Mouse (Mus musculus) 416B (cell line): Measurements from ENCODE around the gene Patj.
A peak's percentile ranks its signal among the peaks of the same experiment; 100 is the strongest.
"Not testable (repeated sequence)": the region's sequence is repeated elsewhere in the genome, so short reads cannot be mapped to it uniquely, and the experiment has no call there.

ENCODE experiments used
- DNase-seq: peaks from one replicate; pipeline ENCODE4 v3.0.0; 2011; ENCODE audit warnings: low read depth

Patj gene

DNA sequence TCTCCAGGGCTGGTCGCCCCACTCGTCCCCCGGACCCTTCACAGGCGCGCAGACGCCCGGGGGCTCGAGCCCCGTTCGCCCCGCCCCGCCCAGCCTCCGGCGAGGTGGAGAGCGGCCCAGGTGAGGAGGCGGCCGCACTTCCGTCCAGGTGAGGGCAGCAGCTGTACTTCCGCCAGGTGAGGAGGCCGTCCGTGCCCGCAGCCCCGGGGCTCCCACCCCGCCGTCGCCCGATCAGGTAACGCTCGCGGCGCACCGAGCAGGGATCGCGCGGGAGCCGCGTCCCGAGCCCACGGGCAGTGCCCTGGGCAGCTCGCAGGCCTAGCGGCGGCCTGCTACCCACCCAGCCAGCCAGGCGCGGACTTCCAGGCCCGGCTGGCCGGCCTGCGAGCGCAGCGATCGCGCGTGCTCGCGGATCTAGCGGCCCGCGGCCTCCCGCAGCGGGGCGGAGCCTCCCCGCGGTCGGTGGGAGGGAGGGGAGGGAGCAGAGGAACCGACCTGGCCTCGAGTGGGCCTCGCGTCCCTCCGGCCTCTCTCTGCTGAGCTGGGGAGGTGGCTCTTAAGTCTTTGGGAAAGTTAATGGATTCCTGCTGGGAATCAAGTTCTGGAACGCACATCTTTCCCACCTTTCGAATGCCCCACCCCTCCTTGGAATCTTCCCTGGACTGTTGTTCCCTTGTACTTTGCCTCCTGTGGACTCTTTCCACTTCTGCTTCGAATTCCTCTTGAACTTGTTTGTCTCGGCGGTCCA, at the start of gene Patj:
TSS of gene Patj (plus strand) at position 96 of the 748 bp plus-strand sequence.
- DNase-seq: no peak

DNA sequence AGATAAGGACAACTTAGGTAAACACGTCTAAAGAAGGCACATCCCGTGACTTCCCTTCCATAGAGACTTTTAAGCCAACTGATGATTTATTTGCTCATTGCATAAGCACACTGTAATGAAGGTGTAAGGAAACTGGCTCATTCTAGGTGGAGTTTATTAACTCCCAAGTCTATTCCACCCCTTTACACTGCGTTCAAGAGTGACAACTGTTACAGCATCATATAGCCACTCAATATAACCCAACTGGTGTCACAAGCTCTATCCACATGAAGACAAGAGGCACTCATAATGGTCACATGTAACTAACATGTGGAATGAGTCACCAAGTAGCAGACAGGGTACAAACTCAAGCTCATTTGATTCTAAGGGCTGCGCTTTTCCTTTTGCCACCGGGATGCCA, 47.0 kb upstream of the Patj start:
- DNase-seq: no peak

DNA sequence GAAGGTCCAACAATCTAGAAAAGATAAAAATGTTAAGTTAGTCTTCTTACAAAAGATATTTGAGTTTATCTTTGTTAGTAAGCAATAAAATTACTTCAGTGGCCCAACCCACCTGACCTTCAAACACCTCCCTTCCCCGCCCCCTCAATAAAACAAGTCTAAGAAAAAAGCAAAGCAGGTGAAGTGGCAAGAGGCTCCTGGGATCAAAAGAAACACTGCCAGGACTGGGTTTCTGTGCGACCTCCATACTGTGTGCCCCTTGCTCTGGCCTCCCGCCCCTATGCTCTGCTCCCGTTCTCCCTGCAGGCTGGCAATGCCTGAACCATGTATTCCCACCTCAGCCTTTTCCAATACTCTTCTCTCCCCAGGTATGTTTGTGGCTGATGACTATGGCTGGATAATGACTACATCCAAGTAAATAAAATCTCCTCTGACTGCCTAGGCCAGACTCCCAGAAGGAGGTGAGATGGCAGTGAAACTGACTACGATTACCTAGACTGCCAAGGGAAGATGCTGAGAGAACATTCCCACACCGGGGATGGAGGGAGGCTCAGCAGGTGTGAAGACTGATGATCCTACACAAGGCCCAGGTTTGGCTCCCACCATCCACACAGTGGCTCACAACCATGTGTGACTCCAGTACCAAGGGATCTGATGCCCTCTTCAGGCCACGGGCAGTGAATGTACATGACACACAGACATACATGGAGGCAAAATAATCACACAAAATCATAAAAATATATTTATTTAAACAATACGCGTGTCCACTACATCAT, 37.4 kb upstream of the Patj start:
- DNase-seq: no peak

DNA sequence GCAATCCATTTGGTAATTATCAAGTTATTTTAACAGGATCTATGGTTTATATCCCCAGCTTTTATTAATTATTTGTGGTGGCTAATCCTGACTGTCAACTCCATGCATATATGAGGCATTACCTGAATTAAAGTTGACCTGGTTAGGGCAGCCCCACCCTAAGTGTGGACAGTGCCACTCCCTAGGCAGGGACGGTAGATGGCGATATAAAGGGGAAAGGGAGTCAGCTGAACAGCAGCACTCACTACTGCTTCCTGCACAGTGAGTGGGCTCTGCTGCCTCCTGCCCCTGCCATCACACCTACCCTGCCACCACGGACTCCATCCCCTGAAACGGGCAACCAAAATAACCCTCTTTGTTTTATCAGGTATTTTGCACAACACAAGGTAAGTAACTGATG, 20.2 kb upstream of the Patj start:
- DNase-seq: no peak

- no peak for DNase-seq
Measured at GRCm38 (mm10) chr4:98376943-98377342, 18.6 kb upstream of the Patj start.

GRCm38 (mm10) chr4:98382716-98383424, 12.7 kb upstream of the Patj start, which contains the start of gene Tm2d1:
Gene Tm2d1, minus strand, starts transcription at chr4:98383306.
- peak; percentile 83 for DNase-seq

DNA sequence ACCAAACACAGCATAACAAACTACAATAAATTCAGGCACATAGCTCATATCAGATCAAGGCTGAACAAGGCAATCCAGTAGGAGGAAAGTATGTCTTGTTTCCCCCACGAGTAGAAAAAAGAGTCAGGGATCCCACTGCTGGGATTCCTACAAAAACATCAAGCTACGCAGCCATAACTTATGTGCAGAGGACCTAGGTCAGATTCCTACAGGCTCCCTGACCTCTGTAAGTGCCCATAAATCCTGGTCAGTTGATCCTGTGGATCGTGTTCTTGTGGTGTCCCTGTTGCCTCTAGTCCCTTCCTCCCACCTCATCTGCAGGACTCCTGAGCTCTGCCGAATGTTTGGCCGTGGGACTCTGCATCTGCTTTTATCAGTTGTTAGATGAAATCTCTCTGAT, 10.5 kb upstream of the Patj start:
- DNase-seq: no peak

GRCm38 (mm10) chr4:98395346-98395689, 267 bp upstream of the Patj start:
- DNase-seq: no peak

GRCm38 (mm10) chr4:98400926-98401583, 5.5 kb downstream of the Patj start:
- DNase-seq: no peak

DNA sequence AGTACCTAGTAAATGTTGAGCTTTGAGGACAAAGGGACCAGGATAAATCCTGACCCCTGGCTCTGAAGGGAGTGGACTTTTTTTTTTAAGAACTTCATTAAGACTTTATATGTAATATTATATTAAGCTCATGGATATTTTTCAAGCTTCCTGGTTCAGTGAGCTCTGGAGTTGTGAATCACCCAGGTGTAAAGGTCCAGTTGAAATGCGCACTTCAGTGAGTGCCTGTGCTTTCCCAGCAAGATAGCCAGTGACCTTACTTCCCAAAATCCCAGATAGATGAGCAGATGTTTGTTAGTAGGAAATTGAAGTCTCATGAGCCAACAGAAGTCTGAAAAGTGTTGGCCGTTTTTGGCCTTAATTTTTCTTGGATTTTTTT, 6.0 kb downstream of the Patj start:
- DNase-seq: no peak

- DNase-seq: no peak
Measured at GRCm38 (mm10) chr4:98403492-98403891, 7.9 kb downstream of the Patj start.

DNA sequence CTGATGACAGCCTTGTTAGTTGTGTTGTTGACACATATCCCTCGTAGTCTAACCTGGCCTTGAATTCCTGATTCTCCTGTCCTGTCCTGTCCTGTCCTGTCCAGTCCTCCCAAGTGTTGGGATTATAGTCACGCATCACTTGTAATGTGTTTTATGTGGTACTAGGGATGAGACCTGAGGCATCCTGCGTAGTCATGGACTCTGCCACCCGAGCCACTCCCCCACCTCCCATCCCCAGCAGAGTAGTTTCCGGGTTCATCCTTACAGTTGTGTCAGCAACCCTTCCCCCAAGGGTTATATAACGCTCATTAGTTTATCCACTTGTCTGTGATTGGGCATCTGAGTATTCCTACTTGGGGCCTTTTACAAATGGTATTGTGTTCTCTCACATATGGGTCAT, 8.8 kb downstream of the Patj start:
- DNase-seq: no peak

DNA sequence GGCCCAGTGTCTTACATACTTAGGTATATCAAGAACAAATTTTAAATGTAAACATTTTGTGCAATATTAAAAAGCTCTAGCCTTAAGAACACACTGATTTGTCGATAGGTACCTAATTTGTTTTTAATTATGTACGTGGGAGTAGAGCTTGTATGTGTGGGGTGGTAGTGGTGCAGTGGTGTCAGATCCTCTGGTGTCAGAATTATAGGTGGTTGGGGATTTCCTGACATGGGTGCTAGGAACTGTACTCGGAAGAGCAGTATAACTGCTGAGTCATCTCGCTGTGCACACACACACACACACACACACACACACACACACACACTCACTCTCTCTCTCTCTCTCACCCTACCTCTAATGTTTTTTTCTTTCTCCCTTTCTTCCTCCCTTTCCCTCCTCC, 12.9 kb downstream of the Patj start:
- peak; percentile 9 for DNase-seq

DNA sequence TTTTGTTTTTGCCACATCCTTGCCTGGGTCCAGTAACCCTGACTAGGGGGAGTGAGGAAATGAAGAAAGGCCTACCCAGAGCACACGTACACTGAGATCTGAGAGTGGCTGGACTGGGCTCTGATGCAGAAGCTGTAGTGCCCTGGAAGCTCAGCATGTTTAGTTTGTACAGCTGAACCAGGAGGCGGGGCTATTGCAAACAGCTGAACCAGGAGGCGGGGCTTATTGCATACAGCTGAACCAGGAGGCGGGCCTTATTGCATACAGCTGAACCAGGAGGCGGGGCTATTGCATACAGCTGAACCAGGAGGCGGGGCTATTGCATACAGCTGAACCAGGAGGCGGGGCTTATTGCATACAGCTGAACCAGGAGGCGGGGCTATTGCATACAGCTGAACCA, 19.6 kb downstream of the Patj start:
- DNase-seq: not testable (repeated sequence)

- no peak for DNase-seq
Measured at GRCm38 (mm10) chr4:98428371-98428770, 32.8 kb downstream of the Patj start.

GRCm38 (mm10) chr4:98435641-98436457, 40.3 kb downstream of the Patj start:
- peak; percentile 11 for DNase-seq

GRCm38 (mm10) chr4:98436664-98437363, 41.2 kb downstream of the Patj start:
- DNase-seq: peak; percentile 75

GRCm38 (mm10) chr4:98439261-98440005, 43.8 kb downstream of the Patj start:
- DNase-seq: no peak

GRCm38 (mm10) chr4:98441248-98441647, 45.7 kb downstream of the Patj start:
- no peak for DNase-seq
